Mouse (Mus musculus) frontal cortex, postnatal 14 days (tissue): ENCODE results near the gene Mypn.

Experiments
- DNase-seq, 2 experiments: peaks; one replicate each; pipeline ENCODE4 v3.0.0; 2022; ENCODE audit warnings: low spot score in 2 of 2

Mypn gene

GRCm38 (mm10) chr10:63203728-63204127, at the start of gene Mypn:
Mypn (minus strand) TSS chr10:63203952.
- no peak for DNase-seq

DNA sequence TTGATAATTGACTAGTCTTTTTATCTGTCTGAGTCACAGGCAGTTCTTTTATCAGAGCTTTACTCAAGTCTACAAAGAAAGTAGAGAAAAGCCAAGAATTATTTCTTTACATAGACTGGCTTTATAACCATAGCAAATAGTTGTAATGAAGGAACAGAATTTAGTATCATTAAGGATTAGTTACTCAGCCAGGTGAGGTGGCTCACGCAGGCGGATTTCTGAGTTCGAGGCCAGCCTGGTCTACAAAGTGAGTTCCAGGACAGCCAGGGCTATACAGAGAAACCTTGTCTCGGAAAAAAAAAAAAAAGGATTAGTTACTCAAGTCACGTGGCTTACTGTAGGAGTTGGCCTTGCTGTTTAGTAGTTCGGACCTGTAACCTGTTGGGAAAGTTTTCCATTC, 44.7 kb upstream of the Mypn start:
- DNase-seq = no peak

- DNase-seq = no peak
These were observed 43.7 kb upstream of the Mypn start for GRCm38 (mm10) chr10:63247457-63247856.

DNA sequence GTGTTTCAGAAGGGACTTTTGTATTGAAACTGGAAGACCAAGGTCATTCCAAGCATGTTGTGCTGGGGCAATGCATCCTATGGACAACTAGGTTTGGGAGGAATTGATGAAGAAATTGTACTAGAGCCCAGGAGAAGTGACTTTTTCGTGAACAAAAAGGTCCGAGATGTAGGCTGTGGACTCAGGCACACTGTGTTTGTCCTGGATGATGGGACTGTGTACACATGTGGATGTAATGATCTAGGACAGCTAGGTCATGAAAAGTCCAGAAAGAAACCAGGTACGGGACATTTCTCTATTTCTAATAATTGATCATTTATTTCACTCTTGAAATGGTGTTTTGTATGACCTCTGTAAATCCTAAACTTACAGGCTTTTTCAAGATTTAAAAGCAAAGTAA, 42.1 kb upstream of the Mypn start:
- no peak for DNase-seq

- no peak for DNase-seq
These were observed 41.0 kb upstream of the Mypn start for GRCm38 (mm10) chr10:63244746-63245145.

DNA sequence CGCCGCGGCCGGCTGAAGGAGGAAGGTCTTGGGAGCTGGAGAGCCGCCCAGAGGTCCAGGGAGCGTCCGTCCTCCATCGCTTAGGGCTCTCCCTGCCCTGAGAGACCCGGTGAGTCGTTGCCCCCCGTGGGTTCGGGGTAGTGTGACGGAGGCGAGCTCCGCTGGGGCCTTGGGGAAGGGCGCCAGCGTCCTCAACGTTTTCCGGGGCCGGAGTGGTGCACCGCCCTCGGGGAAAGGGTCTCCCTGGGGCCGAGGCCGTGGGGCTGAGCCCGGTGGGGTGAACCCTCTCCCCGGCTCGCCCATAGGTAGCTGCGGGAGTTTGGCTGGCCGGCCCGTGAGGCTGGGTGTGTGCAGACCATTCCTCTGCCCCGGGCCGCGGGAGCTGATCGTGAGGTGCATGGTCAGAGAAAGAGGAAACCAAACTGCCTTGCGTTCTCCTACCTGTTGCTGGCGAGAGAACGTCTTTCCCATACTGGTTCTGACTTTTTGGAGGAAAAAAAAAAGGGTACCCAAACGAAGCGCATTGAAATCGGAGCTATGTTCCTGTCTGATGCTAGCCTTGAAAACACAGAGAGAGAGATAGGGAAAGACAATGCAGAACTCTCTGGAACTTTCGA, 40.4 kb upstream of the Mypn start:
- no peak for DNase-seq

DNA sequence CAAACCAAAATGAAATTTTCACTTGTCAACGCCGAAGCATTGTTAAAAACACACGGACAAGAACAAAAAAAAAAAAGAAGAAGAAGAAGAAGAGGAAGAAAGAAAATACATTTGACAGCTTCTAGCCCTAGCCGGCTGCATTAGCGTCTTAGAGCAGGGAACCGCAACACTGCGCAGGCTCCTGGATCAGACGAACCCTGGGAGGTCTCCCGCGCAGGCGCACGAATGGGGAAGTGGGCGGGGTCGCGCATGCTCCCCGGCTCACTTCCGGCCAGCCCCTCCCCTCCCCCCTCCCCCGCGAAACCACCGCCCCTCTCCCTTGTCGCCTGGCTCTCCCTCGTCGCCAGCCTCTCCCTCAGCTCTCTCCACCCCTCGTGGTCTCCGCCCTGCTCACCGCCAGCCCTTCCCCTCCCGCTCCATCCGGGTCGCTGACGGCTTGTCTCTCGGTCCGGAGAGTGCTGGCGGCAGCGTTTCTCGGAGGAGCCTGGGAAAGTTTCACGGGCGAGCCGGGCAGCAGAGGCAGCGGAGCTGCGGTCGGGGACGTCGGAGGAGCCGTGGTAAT, 39.8 kb upstream of the Mypn start, which contains the start of gene Herc4:
Gene Herc4, plus strand, starts transcription at position 318 of the 562 bp plus-strand sequence.
- DNase-seq = peak; percentile 87 to 91

GRCm38 (mm10) chr10:63242798-63243435, 39.2 kb upstream of the Mypn start:
- DNase-seq = no peak

GRCm38 (mm10) chr10:63240868-63241271, 37.1 kb upstream of the Mypn start:
- DNase-seq = no peak

DNA sequence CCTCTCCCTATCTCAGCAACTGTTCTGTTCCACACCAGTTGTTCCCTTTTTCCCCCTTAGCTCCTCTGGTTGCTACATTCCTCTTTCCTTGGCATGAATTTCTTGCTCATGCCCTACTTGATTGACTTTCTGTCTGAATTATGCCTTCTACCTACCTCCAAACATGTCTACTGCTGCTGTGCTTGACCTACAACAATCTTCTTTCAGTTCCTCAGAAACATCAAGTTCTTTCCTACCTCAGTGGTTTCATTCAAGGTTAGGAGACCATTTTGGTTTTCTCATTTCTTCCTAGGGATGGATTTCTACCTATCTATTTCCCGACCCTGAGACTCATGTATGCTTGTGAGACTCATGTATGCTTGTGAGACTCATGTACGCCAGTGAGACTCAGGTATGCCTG, 36.1 kb upstream of the Mypn start:
- no peak for DNase-seq

GRCm38 (mm10) chr10:63238090-63238489, 34.3 kb upstream of the Mypn start:
- DNase-seq = no peak

- DNase-seq = no peak
These were observed 33.5 kb upstream of the Mypn start for GRCm38 (mm10) chr10:63237206-63237605.

GRCm38 (mm10) chr10:63236663-63237062, 32.9 kb upstream of the Mypn start:
- DNase-seq = no peak

DNA sequence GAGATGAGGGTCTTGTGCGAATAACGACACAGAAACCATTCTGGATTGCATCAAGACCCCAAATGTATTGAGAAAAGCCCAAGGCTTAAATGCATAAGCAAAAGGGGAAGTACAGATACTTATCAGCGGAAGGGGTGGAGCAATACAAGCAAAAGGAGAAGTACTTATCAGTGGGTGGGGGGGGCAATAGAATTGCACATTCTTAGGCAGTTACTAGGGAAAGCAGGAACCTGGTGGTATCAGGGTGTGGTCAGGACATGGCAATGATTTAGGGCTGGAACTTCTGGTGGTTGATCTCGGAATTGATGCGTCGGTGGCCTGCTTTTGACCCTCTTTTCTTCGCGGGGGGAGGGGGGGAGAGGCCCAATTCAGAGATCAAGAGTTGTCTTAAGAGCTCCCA, 32.1 kb upstream of the Mypn start:
- no peak for DNase-seq

DNA sequence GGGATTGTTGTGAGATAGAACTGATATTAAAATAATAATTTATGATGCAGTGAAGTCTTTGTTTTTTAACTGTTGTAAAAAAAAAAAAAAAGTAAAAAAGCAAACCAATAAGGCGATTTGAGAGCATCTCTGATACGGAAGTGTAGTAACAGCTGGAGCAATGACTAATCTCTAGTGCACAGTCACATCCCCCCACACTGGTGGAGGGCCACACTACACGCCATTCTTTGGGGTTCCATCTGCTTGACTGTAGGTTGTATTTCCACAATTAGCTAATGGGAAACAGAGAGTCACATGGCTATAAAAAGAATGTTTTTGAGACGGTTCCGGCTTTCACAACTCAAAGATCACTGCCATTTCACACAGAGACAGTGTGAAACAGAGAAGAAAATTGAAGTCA, 30.4 kb upstream of the Mypn start:
- no peak for DNase-seq

DNA sequence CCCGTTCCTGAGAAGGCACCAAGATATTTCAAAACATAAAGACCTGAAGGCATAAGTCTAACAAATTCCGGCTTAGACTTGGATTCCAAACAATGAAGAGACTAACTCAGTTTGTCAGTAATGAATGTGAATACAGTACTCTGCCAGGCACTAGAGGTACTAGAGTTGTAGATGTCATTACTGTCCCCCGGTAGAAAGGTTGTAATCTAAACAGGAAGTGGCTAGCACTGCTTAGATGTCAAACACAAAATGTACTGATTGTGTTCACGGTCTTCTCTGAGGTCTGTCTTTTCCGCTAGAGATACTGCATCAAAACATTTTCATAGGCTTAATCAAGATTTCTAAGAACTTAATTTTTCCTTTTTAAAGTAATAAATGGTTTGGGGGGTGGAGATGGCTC, 27.9 kb upstream of the Mypn start:
- DNase-seq = no peak

GRCm38 (mm10) chr10:63230854-63231253, 27.1 kb upstream of the Mypn start:
- peak in 1 of 2 experiments; percentile 23 for DNase-seq

GRCm38 (mm10) chr10:63230266-63230665, 26.5 kb upstream of the Mypn start:
- DNase-seq = no peak

DNA sequence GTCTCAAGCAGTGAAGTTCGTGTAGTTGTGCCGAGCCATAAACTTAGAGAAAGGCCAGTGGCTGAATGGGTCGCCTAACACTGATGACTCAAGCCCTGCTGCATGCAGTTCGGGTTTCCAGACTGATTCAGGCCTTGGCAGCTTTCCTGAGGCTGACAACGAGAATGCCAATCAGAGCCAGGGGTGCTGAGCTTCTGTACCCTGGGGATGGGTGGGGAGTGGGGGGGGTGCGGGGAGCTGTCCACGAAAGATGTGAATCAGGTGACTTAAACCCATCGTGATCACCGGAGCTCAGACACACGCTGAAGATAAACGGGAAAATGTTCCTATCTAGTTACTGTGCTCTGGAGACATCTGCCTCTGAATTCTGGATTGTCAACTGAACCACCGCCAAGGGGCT, 20.6 kb upstream of the Mypn start:
- no peak for DNase-seq

GRCm38 (mm10) chr10:63221081-63221783, 17.5 kb upstream of the Mypn start:
- no peak for DNase-seq

GRCm38 (mm10) chr10:63208871-63209270, 5.1 kb upstream of the Mypn start:
- no peak for DNase-seq

- no peak for DNase-seq
These were observed 750 bp downstream of the Mypn start for GRCm38 (mm10) chr10:63203002-63203401.

- DNase-seq = no peak
These were observed 2.2 kb downstream of the Mypn start for GRCm38 (mm10) chr10:63201534-63201933.
